Comparison of ENCODE assay signal across 9 mouse cellular contexts in the genomic region with DNA sequence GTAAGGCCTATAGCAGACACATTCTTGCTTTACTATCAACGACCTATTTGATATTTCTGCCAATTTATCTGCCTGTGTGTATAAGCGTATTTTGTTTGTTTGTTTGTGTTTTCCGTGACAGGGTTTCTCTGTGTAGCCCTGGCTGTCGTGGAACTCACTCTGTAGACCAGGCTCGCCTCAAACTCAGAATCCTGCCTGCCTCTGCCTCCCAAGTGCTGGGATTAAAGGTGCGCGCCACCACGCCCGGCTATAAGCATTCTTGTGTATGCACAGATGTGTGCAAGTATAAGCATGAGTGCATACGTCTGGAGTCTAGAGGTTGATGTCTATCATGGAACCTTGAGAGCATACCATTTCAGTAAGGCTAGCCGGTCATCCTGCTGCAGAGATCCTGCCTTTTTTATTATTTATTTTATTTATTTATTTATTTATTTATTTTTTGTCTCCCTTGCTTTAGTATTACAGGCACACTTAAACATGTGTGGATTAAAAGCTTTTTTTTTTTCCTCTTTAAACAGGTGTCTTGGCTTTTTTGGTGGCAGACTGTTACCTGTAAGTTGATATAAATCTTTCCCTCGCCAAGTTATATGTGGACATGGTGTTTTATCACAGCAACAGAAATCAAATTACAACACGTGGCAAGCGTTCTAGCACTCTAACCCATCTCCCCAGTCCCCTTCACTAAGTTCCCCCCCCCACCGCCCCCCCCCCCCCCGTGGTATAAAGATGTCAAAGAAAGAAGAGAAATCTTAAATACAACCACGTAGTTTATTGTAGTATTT. TPM values are rescaled to one million over a fixed set of nuclear protein-coding genes. Genes with fewer than 3 reads are reported as not detected.
DNase-seq lines count a peak whose midpoint lies in the region; ATAC-seq lines count a peak whose summit lies in the region.
"Had no signal": no experiment of that assay in that cellular context is flagged by ENCODE, and none has a peak within 500 bp of the region (broad histone marks: within the 10 kb centered on the region; RNA-seq: fewer than 3 reads in every experiment).

No protein-coding gene starts in this region.

- H3K4me1 ChIP-seq in heart, embryonic 15.5 days (replicated peaks), result peaks cover 14% of the 10 kb centered on the region
- peaks cover 12% of the 10 kb centered on the region for H3K4me1 ChIP-seq in embryonic facial prominence, embryonic 10.5 days
- peaks cover 29% of the 10 kb centered on the region for H3K4me1 ChIP-seq in hindbrain, embryonic 15.5 days (replicated peaks)
- peaks cover 30% of the 10 kb centered on the region for H3K4me1 ChIP-seq in midbrain, embryonic 15.5 days

- ATAC-seq in heart, embryonic 15.5 days (replicated peaks; ENCODE audit: insufficient number of reproducible peaks, insufficient read depth, low FRiP score, low read depth), result no peak
- peak; percentile 2; the same call in 1 of the 2 replicates for ATAC-seq in hindbrain, embryonic 15.5 days (ENCODE audit: low FRiP score, low read depth)
- peak; percentile 12 for ATAC-seq in midbrain, embryonic 15.5 days (replicated peaks)
- no peak for ATAC-seq in inflammation-experienced regulatory T-cells, adult 6 months

- WGBS in heart, embryonic 15.5 days, result 54% methylated on average over 17 of the region's 17 CpGs
- WGBS in embryonic facial prominence, embryonic 10.5 days, result 60% methylated on average over 17 of the region's 17 CpGs
- 58% methylated on average over 17 of the region's 17 CpGs for WGBS in hindbrain, embryonic 15.5 days
- 58% methylated on average over 17 of the region's 17 CpGs for WGBS in midbrain, embryonic 15.5 days

- H3K27me3 ChIP-seq in heart, embryonic 15.5 days, result no peaks in the 10 kb centered on the region
- H3K27me3 ChIP-seq in embryonic facial prominence, embryonic 10.5 days (replicated peaks; ENCODE audit: low read depth, poor library complexity, severe bottlenecking), result no peaks in the 10 kb centered on the region
- no peaks in the 10 kb centered on the region for H3K27me3 ChIP-seq in hindbrain, embryonic 15.5 days
- no peaks in the 10 kb centered on the region for H3K27me3 ChIP-seq in midbrain, embryonic 15.5 days (replicated peaks)

- no peaks in the 10 kb centered on the region for H3K36me3 ChIP-seq in heart, embryonic 15.5 days
- H3K36me3 ChIP-seq in embryonic facial prominence, embryonic 10.5 days (replicated peaks), result no peaks in the 10 kb centered on the region
- no peaks in the 10 kb centered on the region for H3K36me3 ChIP-seq in hindbrain, embryonic 15.5 days
- H3K36me3 ChIP-seq in midbrain, embryonic 15.5 days (replicated peaks), result no peaks in the 10 kb centered on the region

- no peaks in the 10 kb centered on the region for H3K9me3 ChIP-seq in heart, embryonic 15.5 days (replicated peaks)
- H3K9me3 ChIP-seq in embryonic facial prominence, embryonic 10.5 days, result no peaks in the 10 kb centered on the region
- no peaks in the 10 kb centered on the region for H3K9me3 ChIP-seq in hindbrain, embryonic 15.5 days
- H3K9me3 ChIP-seq in midbrain, embryonic 15.5 days, result no peaks in the 10 kb centered on the region

- no peak for DNase-seq in heart, adult 18-20 months
- DNase-seq in embryonic facial prominence, embryonic 10.5 days (ENCODE audit: low spot score), result no peak
- no peak for DNase-seq in right cerebral cortex, adult 18-20 months
- no peak for DNase-seq in thymus, postnatal 14 days

- H3K27ac ChIP-seq in heart, embryonic 15.5 days, result peak overlapping the region; percentile 96
- H3K27ac ChIP-seq in embryonic facial prominence, embryonic 10.5 days (replicated peaks), result peak overlapping the region; percentile 94
- peak overlapping the region; percentile 98 for H3K27ac ChIP-seq in hindbrain, embryonic 15.5 days (replicated peaks)
- H3K27ac ChIP-seq in midbrain, embryonic 15.5 days, result peak overlapping the region; percentile 96

- H3K9ac ChIP-seq in heart, embryonic 15.5 days, result peak overlapping the region; percentile 91
- peak overlapping the region; percentile 68 for H3K9ac ChIP-seq in hindbrain, embryonic 15.5 days
- peak overlapping the region; percentile 79 for H3K9ac ChIP-seq in midbrain, embryonic 15.5 days

- peak overlapping the region; percentile 74 for H3K4me2 ChIP-seq in heart, embryonic 15.5 days
- H3K4me2 ChIP-seq in hindbrain, embryonic 15.5 days, result peak overlapping the region; percentile 73
- H3K4me2 ChIP-seq in midbrain, embryonic 15.5 days, result peak overlapping the region; percentile 65

- H3K4me3 ChIP-seq in heart, embryonic 15.5 days, result peak overlapping the region; percentile 86
- peak overlapping the region; percentile 88 for H3K4me3 ChIP-seq in embryonic facial prominence, embryonic 10.5 days
- peak overlapping the region; percentile 68 for H3K4me3 ChIP-seq in hindbrain, embryonic 15.5 days
- H3K4me3 ChIP-seq in midbrain, embryonic 15.5 days, result peak overlapping the region; percentile 91

RNA-seq across cellular contexts. Expression of a gene that starts 1.0 kb away (rescaled TPM):
- polyA plus RNA-seq in heart, embryonic 15.5 days (2015; fragmentation: Nextera tagmentation; extraction: Ambion mirVana), result 9.1 and 10.5 TPM in 2 replicates
- 10 to 100 TPM; 17.4 to 19.4 TPM for total RNA-seq in heart, adult 18-20 months (2021)
- 25.0 and 26.6 TPM in 2 replicates for polyA plus RNA-seq in embryonic facial prominence, embryonic 10.5 days (2016; fragmentation: Nextera tagmentation; extraction: Ambion mirVana)
- polyA plus RNA-seq in hindbrain, embryonic 15.5 days (2015; fragmentation: Nextera tagmentation; extraction: Ambion mirVana), result 19.2 and 20.7 TPM in 2 replicates
- polyA plus RNA-seq in midbrain, embryonic 15.5 days (2015; fragmentation: Nextera tagmentation; extraction: Ambion mirVana), result 19.5 and 21.2 TPM in 2 replicates
- 10 to 100 TPM in 2 of 3 experiments, 1 to 10 TPM in 1; 9.7 to 19.8 (median 17.5) TPM for polyA plus RNA-seq in inflammation-experienced regulatory T-cells, adult 6 months (2017; shearing (Covaris generic))

RNA-seq across cellular contexts. Expression of a gene that starts 8.7 kb away (rescaled TPM):
- polyA plus RNA-seq in heart, embryonic 15.5 days (2015; fragmentation: Nextera tagmentation; extraction: Ambion mirVana), result 46.0 and 47.0 TPM in 2 replicates
- total RNA-seq in heart, adult 18-20 months (2021), result 10 to 100 TPM; 43.3 to 44.1 TPM
- 28.7 and 30.7 TPM in 2 replicates for polyA plus RNA-seq in embryonic facial prominence, embryonic 10.5 days (2016; fragmentation: Nextera tagmentation; extraction: Ambion mirVana)
- polyA plus RNA-seq in hindbrain, embryonic 15.5 days (2015; fragmentation: Nextera tagmentation; extraction: Ambion mirVana), result 26.7 and 30.8 TPM in 2 replicates
- polyA plus RNA-seq in midbrain, embryonic 15.5 days (2015; fragmentation: Nextera tagmentation; extraction: Ambion mirVana), result 28.7 and 33.6 TPM in 2 replicates
- polyA plus RNA-seq in inflammation-experienced regulatory T-cells, adult 6 months (2017; shearing (Covaris generic)), result 10 to 100 TPM; 83.6 to 88.9 (median 84.8) TPM

RNA-seq across cellular contexts. Expression of a gene that starts 45.0 kb away (rescaled TPM):
- polyA plus RNA-seq in heart, embryonic 15.5 days (2015; fragmentation: Nextera tagmentation; extraction: Ambion mirVana), result not detected in 2 replicates
- not detected for total RNA-seq in heart, adult 18-20 months (2021)
- polyA plus RNA-seq in embryonic facial prominence, embryonic 10.5 days (2016; fragmentation: Nextera tagmentation; extraction: Ambion mirVana), result not detected in 2 replicates
- polyA plus RNA-seq in hindbrain, embryonic 15.5 days (2015; fragmentation: Nextera tagmentation; extraction: Ambion mirVana), result 0.51 TPM in 1 of 2 replicates, not detected in the other
- polyA plus RNA-seq in midbrain, embryonic 15.5 days (2015; fragmentation: Nextera tagmentation; extraction: Ambion mirVana), result 0.41 TPM in 1 of 2 replicates, not detected in the other
- polyA plus RNA-seq in inflammation-experienced regulatory T-cells, adult 6 months (2017; shearing (Covaris generic)), result 1 to 10 TPM in 2 of 3 experiments, not detected in 1; 1.4 to 1.6 TPM

RNA-seq across cellular contexts. Expression of a gene that starts 59.5 kb away (rescaled TPM):
- not detected in 2 replicates for polyA plus RNA-seq in heart, embryonic 15.5 days (2015; fragmentation: Nextera tagmentation; extraction: Ambion mirVana)
- not detected for total RNA-seq in heart, adult 18-20 months (2021)
- polyA plus RNA-seq in embryonic facial prominence, embryonic 10.5 days (2016; fragmentation: Nextera tagmentation; extraction: Ambion mirVana), result not detected in 2 replicates
- polyA plus RNA-seq in hindbrain, embryonic 15.5 days (2015; fragmentation: Nextera tagmentation; extraction: Ambion mirVana), result not detected in 2 replicates
- not detected in 2 replicates for polyA plus RNA-seq in midbrain, embryonic 15.5 days (2015; fragmentation: Nextera tagmentation; extraction: Ambion mirVana)
- not detected for polyA plus RNA-seq in inflammation-experienced regulatory T-cells, adult 6 months (2017; shearing (Covaris generic))
- polyA plus RNA-seq: gonadal fat pad, adult 2 months had no signal

Comparison
In these comparisons a context has a peak if more than half of its experiments do, and no peak if none do; other contexts are left out.
1. ATAC-seq: peak in hindbrain, embryonic 15.5 days (single experiment) and midbrain, embryonic 15.5 days (single experiment); none in heart, embryonic 15.5 days (single experiment) and inflammation-experienced regulatory T-cells, adult 6 months (single experiment).
2. Peak in every context shown above with its lines, with median percentiles within 50 percentile points of each other: H3K27ac ChIP-seq, H3K4me2 ChIP-seq, H3K4me3 ChIP-seq and H3K9ac ChIP-seq.